Mouse (Mus musculus) cerebellum, adult 2 months (tissue): ENCODE data around the gene Pank3.

Experiments
- CTCF ChIP-seq: fragments of 200-500 bp; IDR thresholded peaks from 2 replicates; pipeline ENCODE4 v1.5.1; 2011; ENCODE audit warnings: low read depth, mild to moderate bottlenecking, control low read depth, low read length, moderate library complexity, borderline replicate concordance; ENCODE audit not compliant: insufficient read depth
- POLR2A ChIP-seq: fragments of 200-500 bp; IDR thresholded peaks from 2 replicates; pipeline ENCODE4 v1.6.1; 2011; ENCODE audit warnings: low read length, control low read depth, borderline replicate concordance; ENCODE audit not compliant: insufficient read depth

DNA sequence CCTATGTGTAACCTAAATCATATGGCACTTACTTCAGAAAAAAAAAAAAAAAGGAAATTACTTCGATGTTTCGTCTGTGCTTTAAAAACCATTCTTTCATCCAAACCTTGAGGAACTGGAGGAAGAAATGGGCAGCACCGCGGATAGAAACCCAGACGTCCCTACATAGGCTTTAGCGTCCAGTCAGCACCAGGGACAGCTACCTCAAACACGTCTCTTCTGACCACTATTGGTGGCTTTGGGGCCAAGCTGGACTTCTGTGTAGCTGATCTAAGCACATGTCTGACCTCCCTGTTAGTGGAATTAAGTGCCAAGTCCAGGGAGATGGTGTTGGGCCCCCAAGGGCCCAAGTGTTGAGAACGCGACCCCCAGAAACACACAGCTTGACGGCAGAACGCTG is 29.6 kb downstream of the Pank3 start, which contains the start of gene Fbll1:
- no peak for TF ChIP-seq CTCF
- no peak for TF ChIP-seq POLR2A
